In genomic region chr19:6292262-6292661, GRCm38 (mm10) we compare ENCODE assay signal across 17 mouse cellular contexts. TPM values are rescaled to one million over a fixed set of nuclear protein-coding genes. Genes with fewer than 3 reads are reported as not detected.
A peak's percentile ranks its signal among the peaks of the same experiment; 100 is the strongest.
DNase-seq lines count a peak whose midpoint lies in the region; ATAC-seq and TF ChIP-seq lines count a peak whose summit lies in the region.
"Had no signal": no experiment of that assay in that cellular context is flagged by ENCODE, and none has a peak within 500 bp of the region (broad histone marks: within the 10 kb centered on the region; RNA-seq: fewer than 3 reads in every experiment).

No protein-coding gene starts in this region.

- no peak for ATAC-seq in kidney, embryonic 15.5 days (replicated peaks; ENCODE audit: low FRiP score)
- ATAC-seq in kidney, embryonic 14.5 days (ENCODE audit: low FRiP score, low TSS enrichment), result no peak
- no peak for ATAC-seq in intestine, embryonic 16.5 days
- no peak for ATAC-seq in lung, postnatal 0 days
- ATAC-seq: hindbrain, postnatal 0 days had no signal

- peak overlapping the region; percentile 24; the same call in 1 of the 2 replicates for H3K27ac ChIP-seq in kidney, embryonic 15.5 days
- H3K27ac ChIP-seq in kidney, embryonic 14.5 days (ENCODE audit: low read depth, low read length), result no peak overlapping the region
- 0 out of 2 replicates have a peak overlapping the region, but pooled peaks have one; percentile 9 for H3K27ac ChIP-seq in bone marrow, adult 2 months (ENCODE audit: control insufficient read depth, insufficient read depth, low read depth, low read length, poor library complexity)
- H3K27ac ChIP-seq in intestine, embryonic 16.5 days (ENCODE audit: low read length), result peak overlapping the region; percentile 85
- peak overlapping the region; percentile 91 for H3K27ac ChIP-seq in macrophage
- H3K27ac ChIP-seq in lung, postnatal 0 days (ENCODE audit: low read length), result no peak overlapping the region
- H3K27ac ChIP-seq: forebrain, embryonic 12.5 days; midbrain, embryonic 12.5 days had no signal

- H3K27me3 ChIP-seq in kidney, embryonic 15.5 days, result no peaks in the 10 kb centered on the region
- H3K27me3 ChIP-seq in kidney, embryonic 14.5 days (ENCODE audit: control insufficient read depth, insufficient read depth, low read length), result no peaks in the 10 kb centered on the region
- H3K27me3 ChIP-seq in intestine, embryonic 16.5 days (replicated peaks; ENCODE audit: control insufficient read depth, insufficient read depth, low read length), result no peaks in the 10 kb centered on the region
- no peaks in the 10 kb centered on the region for H3K27me3 ChIP-seq in lung, postnatal 0 days (replicated peaks; ENCODE audit: insufficient read depth, low read length)
- H3K27me3 ChIP-seq: embryonic facial prominence, embryonic 15.5 days; forebrain, embryonic 12.5 days; midbrain, embryonic 12.5 days had no signal

- H3K4me1 ChIP-seq in kidney, embryonic 15.5 days, result peaks cover 25% of the 10 kb centered on the region
- 0 out of 2 replicates have a peak, but pooled peaks cover 3% of the 10 kb centered on the region for H3K4me1 ChIP-seq in kidney, embryonic 14.5 days (ENCODE audit: control insufficient read depth, insufficient read depth, low read length)
- H3K4me1 ChIP-seq in bone marrow, adult 2 months (ENCODE audit: control insufficient read depth, insufficient read depth, low read length), result peaks cover under 1% of the 10 kb centered on the region; the same call in 1 of the 2 replicates
- H3K4me1 ChIP-seq in intestine, embryonic 16.5 days (ENCODE audit: control insufficient read depth, insufficient read depth, low read length), result peaks cover 37% of the 10 kb centered on the region
- no peaks in the 10 kb centered on the region for H3K4me1 ChIP-seq in lung, postnatal 0 days (ENCODE audit: insufficient read depth, low read depth, low read length)

- no peak for TF ChIP-seq POLR2A in bone marrow, adult 2 months (IDR thresholded peaks at IDR 0.05; ENCODE audit: borderline replicate concordance, control insufficient read depth, low read depth, low read length)

- no peak overlapping the region for H3K4me2 ChIP-seq in kidney, embryonic 15.5 days
- no peak overlapping the region for H3K4me2 ChIP-seq in kidney, embryonic 14.5 days (replicated peaks; ENCODE audit: low read depth, low read length)
- no peak overlapping the region for H3K4me2 ChIP-seq in intestine, embryonic 16.5 days (ENCODE audit: low read depth, low read length)
- no peak overlapping the region for H3K4me2 ChIP-seq in lung, postnatal 0 days (replicated peaks; ENCODE audit: low read depth, low read length)
- H3K4me2 ChIP-seq: embryonic facial prominence, embryonic 15.5 days; forebrain, embryonic 12.5 days; midbrain, embryonic 12.5 days had no signal

- H3K9me3 ChIP-seq in kidney, embryonic 15.5 days (replicated peaks), result no peaks in the 10 kb centered on the region
- no peaks in the 10 kb centered on the region for H3K9me3 ChIP-seq in kidney, embryonic 14.5 days (ENCODE audit: control insufficient read depth, low read length)
- H3K9me3 ChIP-seq in intestine, embryonic 16.5 days (ENCODE audit: control insufficient read depth, low read length), result no peaks in the 10 kb centered on the region
- no peaks in the 10 kb centered on the region for H3K9me3 ChIP-seq in lung, postnatal 0 days (ENCODE audit: low read length)
- H3K9me3 ChIP-seq: embryonic facial prominence, embryonic 15.5 days; forebrain, embryonic 12.5 days; midbrain, embryonic 12.5 days had no signal

- WGBS in kidney, embryonic 15.5 days, result 91% methylated on average over 5 of the region's 5 CpGs
- 92% methylated on average over 5 of the region's 5 CpGs for WGBS in kidney, embryonic 14.5 days
- 91% methylated on average over 5 of the region's 5 CpGs for WGBS in bone marrow, adult 2 months
- 87% methylated on average over 5 of the region's 5 CpGs for WGBS in intestine, embryonic 16.5 days
- WGBS in macrophage (ENCODE audit: missing documents), result 96% methylated on average over 5 of the region's 5 CpGs
- 92% methylated on average over 5 of the region's 5 CpGs for WGBS in lung, postnatal 0 days

- no peak for TF ChIP-seq EP300 in lung, postnatal 0 days (IDR thresholded peaks at IDR 0.05)

- TF ChIP-seq CTCF in bone marrow, adult 2 months (IDR thresholded peaks at IDR 0.05; ENCODE audit: control insufficient read depth, insufficient read depth, low read length), result no peak
- TF ChIP-seq CTCF in lung, postnatal 0 days (IDR thresholded peaks at IDR 0.05), result no peak

- no peak overlapping the region for H3K9ac ChIP-seq in kidney, embryonic 15.5 days
- H3K9ac ChIP-seq in kidney, embryonic 14.5 days (ENCODE audit: low read depth, low read length), result no peak overlapping the region
- peak overlapping the region; percentile 37 for H3K9ac ChIP-seq in intestine, embryonic 16.5 days (ENCODE audit: low read depth, low read length)
- no peak overlapping the region for H3K9ac ChIP-seq in lung, postnatal 0 days (replicated peaks; ENCODE audit: low read depth)
- H3K9ac ChIP-seq: embryonic facial prominence, embryonic 15.5 days; forebrain, embryonic 12.5 days; midbrain, embryonic 12.5 days had no signal

- H3K4me3 ChIP-seq in kidney, embryonic 15.5 days (replicated peaks), result no peak overlapping the region
- H3K4me3 ChIP-seq in kidney, embryonic 14.5 days (ENCODE audit: low read length), result no peak overlapping the region
- H3K4me3 ChIP-seq in bone marrow, adult 2 months (replicated peaks; ENCODE audit: control insufficient read depth, low read depth, low read length), result no peak overlapping the region
- H3K4me3 ChIP-seq in intestine, embryonic 16.5 days (ENCODE audit: low read length), result no peak overlapping the region
- no peak overlapping the region for H3K4me3 ChIP-seq in macrophage (ENCODE audit: inconsistent target)
- no peak overlapping the region for H3K4me3 ChIP-seq in lung, postnatal 0 days (ENCODE audit: low read depth, low read length)
- H3K4me3 ChIP-seq: embryonic facial prominence, embryonic 15.5 days; forebrain, embryonic 12.5 days; midbrain, embryonic 12.5 days had no signal

- peaks cover 73% of the 10 kb centered on the region for H3K36me3 ChIP-seq in kidney, embryonic 15.5 days
- peaks cover 51% of the 10 kb centered on the region for H3K36me3 ChIP-seq in kidney, embryonic 14.5 days (ENCODE audit: control insufficient read depth, insufficient read depth, low read length)
- H3K36me3 ChIP-seq in intestine, embryonic 16.5 days (ENCODE audit: control insufficient read depth, insufficient read depth, low read length), result peaks cover 22% of the 10 kb centered on the region
- H3K36me3 ChIP-seq in macrophage (ENCODE audit: inconsistent target), result peaks cover 3% of the 10 kb centered on the region; the same call in 1 of the 2 replicates
- H3K36me3 ChIP-seq in lung, postnatal 0 days (ENCODE audit: insufficient read depth, low read length), result peaks cover 11% of the 10 kb centered on the region; the same call in 1 of the 2 replicates

- no peak for DNase-seq in lung, postnatal 0 days (ENCODE audit: low spot score)
- DNase-seq in adrenal gland, postnatal 36 days, result no peak
- DNase-seq: adrenal gland, adult 2 months; cerebellum, adult 8-10 months; layer of hippocampus, postnatal 36 days; left cerebral cortex, postnatal 4 days; lung, postnatal 10 days; right cerebral cortex, adult 18-20 months had no signal

- peaks cover 77% of the 10 kb centered on the region for H3K79me2 ChIP-seq in macrophage (ENCODE audit: inconsistent target)

RNA-seq across cellular contexts. Expression of gene Cdc42bpg, which starts 14.0 kb away (rescaled TPM):
- 0.78 and 1.0 TPM in 2 replicates for polyA plus RNA-seq in kidney, embryonic 15.5 days (2015; fragmentation: Nextera tagmentation; extraction: Ambion mirVana)
- polyA plus RNA-seq in kidney, embryonic 14.5 days (2014; fragmentation: Nextera tagmentation; extraction: Ambion mirVana), result 0.89 and 2.0 TPM in 2 replicates
- 7.2 and 13.6 TPM in 2 replicates for polyA plus RNA-seq in bone marrow, adult 2 months (2011; ENCODE audit: insufficient read depth, insufficient read length, low replicate concordance, missing spikeins)
- polyA plus RNA-seq in intestine, embryonic 16.5 days (2015; fragmentation: Nextera tagmentation; extraction: Ambion mirVana), result 1.2 and 1.5 TPM in 2 replicates
- total RNA-seq in macrophage (2018; cell fraction: chromatin; rRNA removed), result 10 to 100 TPM in 23 of 26 experiments, 1 to 10 TPM in 3; 7.2 to 46.1 (median 15.0) TPM
- total RNA-seq in macrophage (2018; cell fraction: cytosol; rRNA removed), result 1 to 10 TPM; 2.1 to 4.4 (median 3.3) TPM
- total RNA-seq in macrophage (2018; cell fraction: nucleus; rRNA removed), result 10 to 100 TPM in 8 of 26 experiments, 1 to 10 TPM in 18; 5.7 to 31.4 (median 9.1) TPM
- polyA plus RNA-seq in macrophage (2018), result 1.3 to 3.5 TPM (median 2.8 TPM) in 3 replicates
- 2.8 and 3.2 TPM in 2 replicates for polyA plus RNA-seq in lung, postnatal 0 days (2015; fragmentation: Nextera tagmentation; extraction: Ambion mirVana)
- 10 to 100 TPM; 22.6 to 23.5 TPM for total RNA-seq in adrenal gland, postnatal 36 days (2021)

RNA-seq across cellular contexts. Expression of gene Ehd1, which starts 15.7 kb away (rescaled TPM):
- polyA plus RNA-seq in kidney, embryonic 15.5 days (2015; fragmentation: Nextera tagmentation; extraction: Ambion mirVana), result 67.8 and 81.8 TPM in 2 replicates
- polyA plus RNA-seq in kidney, embryonic 14.5 days (2014; fragmentation: Nextera tagmentation; extraction: Ambion mirVana), result 38.3 and 46.0 TPM in 2 replicates
- 40.0 and 63.1 TPM in 2 replicates for polyA plus RNA-seq in bone marrow, adult 2 months (2011; ENCODE audit: insufficient read depth, insufficient read length, low replicate concordance, missing spikeins)
- polyA plus RNA-seq in intestine, embryonic 16.5 days (2015; fragmentation: Nextera tagmentation; extraction: Ambion mirVana), result 135 and 158 TPM in 2 replicates
- total RNA-seq in macrophage (2018; cell fraction: chromatin; rRNA removed), result 1,000 to 10,000 TPM in 4 of 26 experiments, 100 to 1,000 TPM in 20, 10 to 100 TPM in 2; 36.6 to 1,396 (median 780) TPM
- 100 to 1,000 TPM in 20 of 26 experiments, 10 to 100 TPM in 6; 47.9 to 723 (median 253) TPM for total RNA-seq in macrophage (2018; cell fraction: cytosol; rRNA removed)
- 1,000 to 10,000 TPM in 5 of 26 experiments, 100 to 1,000 TPM in 20, 10 to 100 TPM in 1; 56.7 to 1,172 (median 683) TPM for total RNA-seq in macrophage (2018; cell fraction: nucleus; rRNA removed)
- polyA plus RNA-seq in macrophage (2018), result 42.9 to 146 TPM (median 81.6 TPM) in 3 replicates
- polyA plus RNA-seq in lung, postnatal 0 days (2015; fragmentation: Nextera tagmentation; extraction: Ambion mirVana), result 115 and 119 TPM in 2 replicates
- total RNA-seq in adrenal gland, postnatal 36 days (2021), result 100 to 1,000 TPM; 119 to 188 TPM

RNA-seq across cellular contexts. Expression of gene Men1, which starts 42.5 kb away (rescaled TPM):
- 82.1 and 91.8 TPM in 2 replicates for polyA plus RNA-seq in kidney, embryonic 15.5 days (2015; fragmentation: Nextera tagmentation; extraction: Ambion mirVana)
- polyA plus RNA-seq in kidney, embryonic 14.5 days (2014; fragmentation: Nextera tagmentation; extraction: Ambion mirVana), result 46.1 and 49.1 TPM in 2 replicates
- 17.7 and 33.1 TPM in 2 replicates for polyA plus RNA-seq in bone marrow, adult 2 months (2011; ENCODE audit: insufficient read depth, insufficient read length, low replicate concordance, missing spikeins)
- 61.3 and 61.4 TPM in 2 replicates for polyA plus RNA-seq in intestine, embryonic 16.5 days (2015; fragmentation: Nextera tagmentation; extraction: Ambion mirVana)
- total RNA-seq in macrophage (2018; cell fraction: chromatin; rRNA removed), result 10 to 100 TPM in 19 of 26 experiments, 1 to 10 TPM in 7; 5.0 to 40.8 (median 13.3) TPM
- 10 to 100 TPM in 24 of 26 experiments, 1 to 10 TPM in 2; 9.1 to 21.5 (median 17.3) TPM for total RNA-seq in macrophage (2018; cell fraction: cytosol; rRNA removed)
- 10 to 100 TPM in 23 of 26 experiments, 1 to 10 TPM in 3; 6.5 to 62.9 (median 14.9) TPM for total RNA-seq in macrophage (2018; cell fraction: nucleus; rRNA removed)
- polyA plus RNA-seq in macrophage (2018), result 16.4 to 22.0 TPM (median 21.4 TPM) in 3 replicates
- polyA plus RNA-seq in lung, postnatal 0 days (2015; fragmentation: Nextera tagmentation; extraction: Ambion mirVana), result 42.1 and 42.7 TPM in 2 replicates
- 10 to 100 TPM; 48.7 to 56.3 TPM for total RNA-seq in adrenal gland, postnatal 36 days (2021)

RNA-seq across cellular contexts. Expression of gene Map4k2, which starts 48.7 kb away (rescaled TPM):
- polyA plus RNA-seq in kidney, embryonic 15.5 days (2015; fragmentation: Nextera tagmentation; extraction: Ambion mirVana), result 18.7 and 21.9 TPM in 2 replicates
- polyA plus RNA-seq in kidney, embryonic 14.5 days (2014; fragmentation: Nextera tagmentation; extraction: Ambion mirVana), result 12.5 and 12.8 TPM in 2 replicates
- polyA plus RNA-seq in bone marrow, adult 2 months (2011; ENCODE audit: insufficient read depth, insufficient read length, low replicate concordance, missing spikeins), result 128 and 324 TPM in 2 replicates
- polyA plus RNA-seq in intestine, embryonic 16.5 days (2015; fragmentation: Nextera tagmentation; extraction: Ambion mirVana), result 7.9 and 10.0 TPM in 2 replicates
- total RNA-seq in macrophage (2018; cell fraction: chromatin; rRNA removed), result 100 to 1,000 TPM in 7 of 26 experiments, 10 to 100 TPM in 19; 36.0 to 138 (median 82.2) TPM
- total RNA-seq in macrophage (2018; cell fraction: cytosol; rRNA removed), result 10 to 100 TPM in 3 of 26 experiments, 1 to 10 TPM in 23; 5.7 to 12.4 (median 8.4) TPM
- total RNA-seq in macrophage (2018; cell fraction: nucleus; rRNA removed), result 10 to 100 TPM; 16.9 to 81.8 (median 38.2) TPM
- 6.8 to 15.8 TPM (median 8.5 TPM) in 3 replicates for polyA plus RNA-seq in macrophage (2018)
- polyA plus RNA-seq in lung, postnatal 0 days (2015; fragmentation: Nextera tagmentation; extraction: Ambion mirVana), result 22.5 and 25.0 TPM in 2 replicates
- total RNA-seq in adrenal gland, postnatal 36 days (2021), result 10 to 100 TPM; 29.9 to 32.2 TPM

RNA-seq across cellular contexts. Expression of gene Atg2a, which starts 50.8 kb away (rescaled TPM):
- polyA plus RNA-seq in kidney, embryonic 15.5 days (2015; fragmentation: Nextera tagmentation; extraction: Ambion mirVana), result 9.8 and 12.1 TPM in 2 replicates
- 7.2 and 12.4 TPM in 2 replicates for polyA plus RNA-seq in kidney, embryonic 14.5 days (2014; fragmentation: Nextera tagmentation; extraction: Ambion mirVana)
- polyA plus RNA-seq in bone marrow, adult 2 months (2011; ENCODE audit: insufficient read depth, insufficient read length, low replicate concordance, missing spikeins), result 17.0 and 36.4 TPM in 2 replicates
- polyA plus RNA-seq in intestine, embryonic 16.5 days (2015; fragmentation: Nextera tagmentation; extraction: Ambion mirVana), result 7.4 and 8.4 TPM in 2 replicates
- total RNA-seq in macrophage (2018; cell fraction: chromatin; rRNA removed), result 100 to 1,000 TPM in 4 of 26 experiments, 10 to 100 TPM in 22; 17.5 to 129 (median 52.1) TPM
- 10 to 100 TPM in 23 of 26 experiments, 1 to 10 TPM in 3; 8.3 to 21.6 (median 12.5) TPM for total RNA-seq in macrophage (2018; cell fraction: cytosol; rRNA removed)
- 10 to 100 TPM; 14.1 to 89.1 (median 25.2) TPM for total RNA-seq in macrophage (2018; cell fraction: nucleus; rRNA removed)
- polyA plus RNA-seq in macrophage (2018), result 8.9 to 17.0 TPM (median 9.9 TPM) in 3 replicates
- 5.1 and 5.9 TPM in 2 replicates for polyA plus RNA-seq in lung, postnatal 0 days (2015; fragmentation: Nextera tagmentation; extraction: Ambion mirVana)
- total RNA-seq in adrenal gland, postnatal 36 days (2021), result 10 to 100 TPM; 30.7 to 33.3 TPM

Comparison
In these comparisons a context has a peak if more than half of its experiments do, and no peak if none do; other contexts are left out.
1. H3K27ac ChIP-seq: peak in kidney, embryonic 15.5 days (single experiment), bone marrow, adult 2 months (single experiment), intestine, embryonic 16.5 days (single experiment) and macrophage (single experiment); none in kidney, embryonic 14.5 days (single experiment) and lung, postnatal 0 days (single experiment).